Mouse (Mus musculus): ENCODE results near the gene Hnrnpl. TPM values are rescaled to one million over a fixed set of nuclear protein-coding genes. Genes with fewer than 3 reads are reported as not detected.

Gene Hnrnpl
- polyA plus RNA-seq, 1 experiment from 2014 or later = 254 TPM

DNA sequence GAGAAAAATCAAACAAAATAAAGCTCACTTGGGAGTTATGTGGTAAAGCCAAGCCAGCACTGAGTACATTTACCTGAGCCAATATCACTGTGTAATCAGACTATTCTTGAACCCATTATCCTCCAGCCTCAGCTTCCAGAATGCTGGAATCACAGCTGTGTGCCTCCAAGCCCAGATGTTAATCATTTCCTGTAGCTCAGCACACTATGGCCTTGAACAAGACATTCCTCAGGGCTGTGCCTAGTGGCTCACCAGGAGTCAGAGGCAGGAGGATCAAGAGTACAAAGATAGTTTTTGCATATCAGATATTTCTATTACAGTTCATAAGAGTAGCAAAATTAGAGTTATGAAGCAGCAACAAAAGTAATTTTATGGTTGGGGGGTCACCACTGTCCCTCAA is 16.6 kb upstream of the Hnrnpl start:
- Histone ChIP-seq H3K4me2 (no peak overlapping the region), H3K27me3 (no peaks in the 10 kb centered on the region), H3K9ac (no peak overlapping the region), H3K27ac (no peak overlapping the region), H3K9me3 (no peaks in the 10 kb centered on the region), H3K4me3 (no peak overlapping the region), H3K4me1 (peaks cover 19% of the 10 kb centered on the region), H3K36me3 (no peaks in the 10 kb centered on the region)
- no peak for ATAC-seq (ENCODE audit: borderline replicate concordance, extremely low read depth, low FRiP score, low TSS enrichment)

DNA sequence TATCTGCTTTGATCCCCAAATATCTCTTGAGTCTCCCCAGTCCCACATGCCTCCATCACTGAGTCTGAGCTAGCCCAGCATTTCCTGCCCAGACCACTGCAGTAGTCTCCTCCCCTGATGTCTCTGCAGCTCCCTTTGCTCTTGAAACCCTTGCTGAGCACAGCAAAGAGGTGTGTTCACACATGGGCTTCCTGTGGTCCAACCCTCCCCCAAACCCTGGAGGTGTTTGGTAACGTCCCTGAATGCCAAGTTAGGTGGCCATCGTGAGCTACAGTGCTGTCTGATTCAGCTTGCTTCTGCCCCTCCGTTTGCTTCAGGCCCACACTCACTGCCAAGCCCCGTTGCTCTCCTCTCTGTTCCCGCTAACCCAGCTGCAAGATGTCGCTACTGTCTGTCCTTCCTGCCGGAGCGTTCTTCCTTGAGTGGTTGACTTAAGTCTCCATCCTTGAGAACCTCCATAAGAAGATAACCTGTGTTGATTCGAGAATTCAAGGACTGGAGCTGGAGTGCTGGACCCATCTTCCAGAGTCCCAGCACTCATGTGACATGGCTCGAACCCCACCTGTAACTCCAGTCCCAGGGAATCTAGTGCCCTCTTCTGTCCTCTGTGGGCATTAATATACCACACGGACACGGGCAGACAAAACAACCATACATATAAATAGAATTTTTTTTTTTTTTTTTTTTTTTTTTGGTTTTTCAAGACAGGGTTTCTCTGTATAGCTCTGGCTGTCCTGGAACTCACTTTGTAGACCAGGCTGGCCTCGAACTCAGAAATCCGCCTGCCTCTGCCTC is 15.8 kb upstream of the Hnrnpl start:
- Histone ChIP-seq H3K27me3 (no peaks in the 10 kb centered on the region), H3K4me1 (peaks cover 23% of the 10 kb centered on the region), H3K4me3 (no peak overlapping the region), H3K4me2 (no peak overlapping the region), H3K9me3 (no peaks in the 10 kb centered on the region), H3K36me3 (no peaks in the 10 kb centered on the region), H3K27ac (no peak overlapping the region), H3K9ac (no peak overlapping the region)
- WGBS = 66% methylated on average over 14 of the region's 14 CpGs
- ATAC-seq (ENCODE audit: borderline replicate concordance, extremely low read depth, low FRiP score, low TSS enrichment) = no peak

DNA sequence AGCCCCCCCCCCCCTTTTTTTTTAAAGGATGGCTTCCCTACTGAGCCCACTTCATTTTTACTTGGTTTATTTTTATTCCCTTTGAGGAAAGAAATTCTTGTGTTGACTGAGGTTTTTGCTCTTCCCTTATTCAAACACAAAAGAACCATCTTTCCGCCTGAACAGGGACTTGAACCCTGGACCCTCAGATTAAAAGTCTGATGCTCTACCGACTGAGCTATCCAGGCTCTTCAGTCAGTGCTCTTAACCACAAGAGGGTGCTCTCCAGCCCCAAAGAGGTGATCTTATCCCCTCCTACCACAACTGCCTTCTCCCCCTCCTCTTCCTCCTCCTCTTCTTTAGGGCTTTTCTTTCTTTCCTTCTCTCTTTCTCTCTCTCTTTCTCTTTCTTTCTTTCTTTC is 14.5 kb upstream of the Hnrnpl start:
- no peak overlapping the region for H3K9ac ChIP-seq
- WGBS = 22% methylated on average over 2 of the region's 2 CpGs
- H3K36me3 ChIP-seq = no peaks in the 10 kb centered on the region
- H3K4me1 ChIP-seq = peaks cover 22% of the 10 kb centered on the region
- H3K4me3 ChIP-seq = no peak overlapping the region
- H3K27me3 ChIP-seq = no peaks in the 10 kb centered on the region
- no peak overlapping the region for H3K4me2 ChIP-seq
- ATAC-seq (ENCODE audit: borderline replicate concordance, extremely low read depth, low FRiP score, low TSS enrichment) = no peak
- no peak overlapping the region for H3K27ac ChIP-seq
- no peaks in the 10 kb centered on the region for H3K9me3 ChIP-seq

DNA sequence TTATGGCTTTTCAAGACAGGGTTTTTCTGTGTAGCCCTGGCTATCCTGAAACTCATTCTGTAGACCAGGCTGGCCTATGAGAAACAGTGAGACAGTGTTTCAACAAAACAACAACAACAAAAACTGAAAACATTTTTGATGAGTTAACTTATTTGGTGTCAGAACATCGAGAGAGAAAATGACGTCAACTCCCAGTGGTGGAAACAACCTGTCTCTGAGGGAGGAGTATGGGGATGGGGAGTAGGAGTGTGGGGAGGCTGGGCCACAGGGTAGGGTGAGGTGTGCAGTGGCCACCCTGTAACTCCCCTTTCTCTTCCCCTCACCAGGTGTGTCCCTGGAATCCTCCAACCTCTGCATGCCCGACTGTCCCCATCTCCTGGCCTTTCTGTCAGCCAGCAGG is 13.8 kb upstream of the Hnrnpl start:
- no peak overlapping the region for H3K27ac ChIP-seq
- H3K9me3 ChIP-seq = no peaks in the 10 kb centered on the region
- WGBS = 67% methylated on average over 3 of the region's 3 CpGs
- no peak overlapping the region for H3K4me3 ChIP-seq
- H3K36me3 ChIP-seq = no peaks in the 10 kb centered on the region
- no peak overlapping the region for H3K4me2 ChIP-seq
- peaks cover 17% of the 10 kb centered on the region for H3K4me1 ChIP-seq
- no peaks in the 10 kb centered on the region for H3K27me3 ChIP-seq
- H3K9ac ChIP-seq = no peak overlapping the region
- no peak for ATAC-seq (ENCODE audit: borderline replicate concordance, extremely low read depth, low FRiP score, low TSS enrichment)

DNA sequence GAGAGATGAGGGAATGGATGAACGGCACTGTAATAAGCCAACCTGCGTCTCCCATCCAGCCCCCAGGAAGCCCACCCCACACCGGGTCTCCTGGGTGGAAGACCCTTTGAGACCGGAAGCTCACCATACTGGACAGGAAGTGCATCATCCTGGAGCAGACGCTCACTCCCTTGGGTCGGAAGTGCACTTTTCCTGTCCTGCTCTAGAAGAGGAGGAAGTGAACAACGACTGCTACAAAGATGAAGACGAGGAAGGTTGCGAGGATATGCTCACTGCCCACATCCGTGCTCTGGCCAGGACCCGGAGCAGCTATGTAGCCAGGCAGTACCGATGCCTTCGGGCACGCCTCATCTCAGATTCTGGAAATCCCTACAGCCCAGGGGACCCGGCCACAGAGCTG is 12.5 kb upstream of the Hnrnpl start:
- H3K27ac ChIP-seq = peak overlapping the region; percentile 75
- peak overlapping the region; percentile 20 for H3K4me3 ChIP-seq
- no peaks in the 10 kb centered on the region for H3K27me3 ChIP-seq
- H3K9me3 ChIP-seq = no peaks in the 10 kb centered on the region
- 66% methylated on average over 15 of the region's 15 CpGs for WGBS
- peaks cover 12% of the 10 kb centered on the region for H3K4me1 ChIP-seq
- no peak for ATAC-seq (ENCODE audit: borderline replicate concordance, extremely low read depth, low FRiP score, low TSS enrichment)
- no peak overlapping the region for H3K9ac ChIP-seq
- peak overlapping the region; percentile 53 for H3K4me2 ChIP-seq
- no peaks in the 10 kb centered on the region for H3K36me3 ChIP-seq

DNA sequence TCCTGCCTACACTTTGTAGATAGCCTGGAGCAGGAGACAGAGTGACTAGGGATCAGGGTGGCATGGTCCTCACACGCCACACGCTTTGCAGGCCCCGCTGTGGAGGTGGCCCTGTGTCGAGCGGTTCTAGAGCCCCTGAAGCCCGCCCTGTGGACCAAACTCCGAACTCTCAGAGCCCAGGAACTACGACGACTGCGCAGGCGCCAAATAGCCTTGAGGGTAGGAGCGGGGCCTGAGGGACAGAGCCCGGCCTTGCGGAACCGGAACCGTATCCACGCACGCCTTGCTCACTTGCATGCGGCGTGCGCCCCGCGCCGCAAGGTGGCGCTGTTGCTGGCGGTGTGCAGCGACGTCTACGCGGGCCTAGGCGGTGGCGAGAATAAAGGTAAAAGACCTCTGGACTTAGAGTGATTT is 11.8 kb upstream of the Hnrnpl start:
- Histone ChIP-seq H3K9me3 (no peaks in the 10 kb centered on the region), H3K4me1 (peaks cover 20% of the 10 kb centered on the region), H3K27me3 (no peaks in the 10 kb centered on the region), H3K4me2 (peak overlapping the region; percentile 53), H3K36me3 (no peaks in the 10 kb centered on the region), H3K4me3 (peak overlapping the region; percentile 20), H3K27ac (peak overlapping the region; percentile 75), H3K9ac (peak overlapping the region; percentile 36)
- 10% methylated on average over 32 of the region's 32 CpGs for WGBS
- peak; percentile 80; the same call in 1 of the 2 replicates for ATAC-seq (ENCODE audit: borderline replicate concordance, extremely low read depth, low FRiP score, low TSS enrichment)

DNA sequence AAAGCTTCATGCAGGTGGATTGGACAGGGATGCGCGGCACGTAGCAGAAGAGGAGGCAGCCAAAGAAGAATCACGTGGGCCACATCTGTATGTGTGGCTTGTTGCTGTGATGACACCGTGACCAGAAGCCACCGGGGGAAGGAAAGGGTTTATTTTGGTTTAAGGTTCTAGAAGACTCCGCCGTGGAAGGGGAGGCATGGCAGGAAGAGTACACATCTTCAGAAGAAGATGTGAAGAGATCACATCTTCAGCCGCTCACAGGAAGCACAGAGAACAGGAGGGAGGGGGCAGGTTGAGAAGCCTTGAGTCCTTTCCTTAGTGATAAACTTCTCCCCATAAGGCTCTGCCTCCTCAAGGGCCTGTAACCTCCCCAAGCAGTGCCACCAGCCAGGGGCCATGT is 8.3 kb upstream of the Hnrnpl start:
- H3K4me2 ChIP-seq = no peak overlapping the region
- no peak for ATAC-seq (ENCODE audit: borderline replicate concordance, extremely low read depth, low FRiP score, low TSS enrichment)
- no peaks in the 10 kb centered on the region for H3K9me3 ChIP-seq
- no peak overlapping the region for H3K4me3 ChIP-seq
- no peak overlapping the region for H3K27ac ChIP-seq
- H3K4me1 ChIP-seq = peaks cover 51% of the 10 kb centered on the region
- WGBS = 90% methylated on average over 9 of the region's 9 CpGs
- no peak overlapping the region for H3K9ac ChIP-seq
- H3K27me3 ChIP-seq = no peaks in the 10 kb centered on the region
- no peaks in the 10 kb centered on the region for H3K36me3 ChIP-seq

DNA sequence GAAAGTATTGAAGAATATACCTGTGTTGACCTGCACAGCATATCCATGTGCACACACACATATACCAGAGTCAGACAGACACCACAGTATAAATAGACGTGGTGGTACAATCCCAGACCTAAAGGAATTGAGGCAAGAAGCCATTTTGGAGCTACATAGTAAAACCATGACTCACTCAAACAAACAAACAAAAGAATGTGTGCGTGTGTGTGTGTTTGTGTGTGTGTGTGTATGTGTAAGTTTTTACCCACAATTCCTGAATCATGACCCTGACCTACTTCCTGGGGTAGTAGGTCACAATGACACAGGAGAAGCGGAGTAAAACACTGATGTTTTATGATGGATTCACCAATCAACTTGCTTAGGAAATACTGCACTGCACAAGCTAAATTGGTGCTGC is 6.9 kb upstream of the Hnrnpl start:
- 0 out of 2 replicates have a peak overlapping the region, but pooled peaks have one; percentile 7 for H3K9ac ChIP-seq
- WGBS = 57% methylated on average over 3 of the region's 3 CpGs
- peaks cover 46% of the 10 kb centered on the region for H3K4me1 ChIP-seq
- no peaks in the 10 kb centered on the region for H3K27me3 ChIP-seq
- peak overlapping the region; percentile 97 for H3K27ac ChIP-seq
- H3K36me3 ChIP-seq = no peaks in the 10 kb centered on the region
- H3K9me3 ChIP-seq = no peaks in the 10 kb centered on the region
- no peak overlapping the region for H3K4me3 ChIP-seq
- ATAC-seq (ENCODE audit: borderline replicate concordance, extremely low read depth, low FRiP score, low TSS enrichment) = no peak
- no peak overlapping the region for H3K4me2 ChIP-seq

DNA sequence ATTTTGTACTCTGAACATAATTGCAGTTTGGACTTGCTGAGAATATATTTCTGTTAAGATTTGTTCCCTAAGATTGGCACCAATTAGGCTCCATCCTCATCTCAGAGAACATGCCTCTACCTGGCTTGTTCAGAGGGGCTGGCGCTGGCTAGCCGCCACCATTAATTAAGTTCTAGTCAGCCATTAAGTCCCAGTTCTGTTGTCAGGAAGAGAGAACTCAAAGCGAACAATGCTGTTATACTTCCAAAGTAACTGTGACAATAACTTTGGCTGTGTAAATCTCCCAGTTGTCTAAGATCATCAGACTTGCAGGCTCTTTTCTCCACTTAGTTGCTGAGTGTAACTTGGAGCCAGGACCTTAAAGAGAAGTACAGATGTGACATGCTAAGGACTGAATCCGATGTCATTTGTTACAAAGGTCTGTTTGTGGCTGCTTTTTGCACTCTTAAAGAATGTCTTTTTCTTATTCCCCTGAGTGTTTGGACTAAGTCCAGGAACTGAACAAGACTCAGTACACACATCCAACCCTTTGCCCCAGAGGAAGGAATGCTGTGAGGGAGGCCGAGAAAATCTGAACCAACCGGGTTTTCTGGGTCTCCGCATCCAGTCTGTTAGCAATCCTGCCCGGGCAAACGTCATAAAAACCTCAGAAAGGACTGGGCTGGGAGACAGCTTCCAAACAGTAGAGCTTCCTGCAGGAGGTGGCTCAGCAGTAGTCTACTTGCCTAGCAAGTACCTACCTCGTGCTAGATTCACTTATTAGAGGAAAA is 6.3 kb upstream of the Hnrnpl start:
- no peak overlapping the region for H3K4me3 ChIP-seq
- H3K9me3 ChIP-seq = no peaks in the 10 kb centered on the region
- ATAC-seq (ENCODE audit: borderline replicate concordance, extremely low read depth, low FRiP score, low TSS enrichment) = peak; percentile 79; the same call in 1 of the 2 replicates
- 0 out of 2 replicates have a peak overlapping the region, but pooled peaks have one; percentile 7 for H3K9ac ChIP-seq
- H3K36me3 ChIP-seq = no peaks in the 10 kb centered on the region
- H3K27ac ChIP-seq = peak overlapping the region; percentile 97
- H3K27me3 ChIP-seq = no peaks in the 10 kb centered on the region
- peaks cover 43% of the 10 kb centered on the region for H3K4me1 ChIP-seq
- H3K4me2 ChIP-seq = peak overlapping the region; percentile 39
- 13% methylated on average over 10 of the region's 10 CpGs for WGBS

DNA sequence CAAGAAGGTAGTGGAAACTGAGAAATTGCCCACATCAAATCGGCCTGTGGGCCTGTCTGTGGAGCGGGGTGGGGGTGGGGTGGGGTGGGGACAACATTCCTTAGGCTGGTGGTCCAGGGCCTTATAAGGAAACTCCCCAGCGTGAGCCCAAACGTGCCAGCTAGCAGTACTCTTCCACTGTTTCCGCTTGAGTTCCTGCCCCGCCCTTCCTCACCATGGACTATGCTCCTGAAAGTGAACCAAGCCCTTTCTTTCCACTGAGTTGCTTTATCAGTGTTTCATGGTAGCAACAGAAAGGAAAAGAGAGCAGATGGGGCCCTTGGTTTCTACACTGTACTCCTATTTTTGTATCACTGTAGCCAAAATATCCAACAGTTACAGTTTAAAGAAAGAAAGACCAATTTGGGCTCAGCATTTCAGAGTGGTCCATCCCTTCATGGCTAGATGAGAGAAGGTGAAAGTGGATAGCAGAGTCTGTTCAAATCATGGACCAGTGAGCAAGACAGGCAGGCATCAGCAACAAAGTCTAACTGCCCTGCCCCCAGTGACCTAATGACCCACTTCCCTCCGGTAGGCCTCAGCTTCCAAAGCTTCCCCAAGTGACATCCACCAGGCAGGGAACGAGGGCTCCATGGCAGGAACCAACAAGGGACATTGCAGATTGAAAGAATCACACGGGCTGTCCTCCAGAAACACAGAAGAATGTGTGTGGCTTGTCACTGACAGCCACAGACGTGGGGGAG is 5.3 kb upstream of the Hnrnpl start:
- Histone ChIP-seq H3K9ac (0 out of 2 replicates have a peak overlapping the region, but pooled peaks have one; percentile 7), H3K4me3 (no peak overlapping the region), H3K27ac (peak overlapping the region; percentile 97), H3K36me3 (no peaks in the 10 kb centered on the region), H3K9me3 (no peaks in the 10 kb centered on the region), H3K4me1 (peaks cover 49% of the 10 kb centered on the region), H3K27me3 (no peaks in the 10 kb centered on the region), H3K4me2 (peak overlapping the region; percentile 39)
- 9% methylated on average over 10 of the region's 10 CpGs for WGBS
- peak; percentile 64 for ATAC-seq (ENCODE audit: borderline replicate concordance, extremely low read depth, low FRiP score, low TSS enrichment)

DNA sequence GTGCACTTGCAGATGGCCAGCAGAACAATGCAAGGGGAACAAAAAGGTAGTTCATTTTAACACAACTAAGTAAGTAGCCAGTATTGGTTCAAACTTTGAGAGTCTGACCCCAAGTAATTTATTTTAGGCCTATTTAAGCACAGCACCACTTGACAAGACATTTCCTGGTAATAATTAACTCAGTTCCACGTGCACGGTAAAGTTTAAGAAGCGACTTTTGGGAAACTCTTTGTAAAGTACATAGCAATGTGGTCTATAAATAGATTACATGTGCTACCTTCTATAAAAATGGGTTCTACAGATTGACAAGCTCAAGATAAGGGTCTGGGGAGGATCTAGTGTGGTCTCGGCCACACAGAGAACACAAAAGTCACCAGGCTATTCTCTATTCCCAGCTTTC is 4.6 kb upstream of the Hnrnpl start:
- H3K4me2 ChIP-seq = peak overlapping the region; percentile 39; the same call in 1 of the 2 replicates
- 28% methylated on average over 4 of the region's 4 CpGs for WGBS
- no peak for ATAC-seq (ENCODE audit: borderline replicate concordance, extremely low read depth, low FRiP score, low TSS enrichment)
- H3K4me3 ChIP-seq = no peak overlapping the region
- H3K36me3 ChIP-seq = no peaks in the 10 kb centered on the region
- peaks cover 53% of the 10 kb centered on the region for H3K4me1 ChIP-seq
- peak overlapping the region; percentile 97 for H3K27ac ChIP-seq
- no peaks in the 10 kb centered on the region for H3K9me3 ChIP-seq
- H3K27me3 ChIP-seq = no peaks in the 10 kb centered on the region
- H3K9ac ChIP-seq = no peak overlapping the region

Measured in lung, embryonic 15.5 days (tissue).